Mouse (Mus musculus) hindbrain, embryonic 12.5 days (tissue): ENCODE data around the gene Sugct. TPM values are rescaled to one million over a fixed set of nuclear protein-coding genes. Genes with fewer than 3 reads are reported as not detected.

Experiments used
- ATAC-seq: fragments of 200-750 bp; cut with Nextera tagmentation; 2 replicates; pipeline ENCODE4 v1.8.0; 2017; ENCODE audit warnings: moderate TSS enrichment; ENCODE audit not compliant: low FRiP score
- H3K27ac ChIP-seq: fragments of 300-500 bp; sonication (generic); 2 replicates; pipeline ENCODE4 v1.5.1; 2016; ENCODE audit warnings: mild to moderate bottlenecking
- H3K27me3 ChIP-seq: fragments of 300-500 bp; sonication (generic); 2 replicates; pipeline ENCODE4 v1.6.1; 2016; ENCODE audit warnings: mild to moderate bottlenecking
- H3K36me3 ChIP-seq: fragments of 300-500 bp; sonication (generic); 2 replicates; pipeline ENCODE4 v1.6.1; 2016; ENCODE audit warnings: mild to moderate bottlenecking
- H3K4me1 ChIP-seq: fragments of 300-500 bp; sonication (generic); 2 replicates; pipeline ENCODE4 v1.6.1; 2016
- H3K4me2 ChIP-seq: fragments of 300-500 bp; sonication (generic); replicated peaks from 2 replicates; pipeline ENCODE4 v1.6.1; 2016; ENCODE audit warnings: mild to moderate bottlenecking
- H3K4me3 ChIP-seq: fragments of 300-500 bp; sonication (generic); 2 replicates; pipeline ENCODE4 v1.5.1; 2016; ENCODE audit warnings: mild to moderate bottlenecking
- H3K9ac ChIP-seq: fragments of 300-500 bp; sonication (generic); 2 replicates; pipeline ENCODE4 v1.6.1; 2016; ENCODE audit warnings: mild to moderate bottlenecking, moderate library complexity
- H3K9me3 ChIP-seq: fragments of 300-500 bp; sonication (generic); replicated peaks from 2 replicates; pipeline ENCODE4 v1.6.1; 2016; ENCODE audit warnings: mild to moderate bottlenecking
- whole genome bisulfite sequencing: fragments of 180-500 bp; shearing (Covaris S2); methylation state at CpG from one replicate; pipeline ENCODE4 v1.1.7; 2016; 5-methylcytosine and 5-hydroxymethylcytosine counted together
- polyA plus RNA-seq: library from polyadenylated mRNA; unstranded; fragments of >200 nt; fragmentation: Nextera tagmentation; extraction: Ambion mirVana; gene quantifications from 2 replicates; pipeline ENCODE4 v1.2.1, GENCODE M21; 2016

Sugct gene
- polyA plus RNA-seq, 1 experiment from 2014 or later, result 4.6 TPM

GRCm38 (mm10) chr13:16977743-16978142, 717.6 kb downstream of the Sugct start:
- Histone ChIP-seq H3K4me3 (no peak overlapping the region), H3K36me3 (no peaks in the 10 kb centered on the region), H3K9me3 (no peaks in the 10 kb centered on the region), H3K9ac (no peak overlapping the region), H3K4me1 (no peaks in the 10 kb centered on the region), H3K4me2 (no peak overlapping the region), H3K27me3 (no peaks in the 10 kb centered on the region), H3K27ac (no peak overlapping the region)
- WGBS, result 67% methylated on average over 6 of the region's 6 CpGs
- no peak for ATAC-seq

GRCm38 (mm10) chr13:16971277-16971676, 724.1 kb downstream of the Sugct start:
- H3K9me3 ChIP-seq, result no peaks in the 10 kb centered on the region
- 80% methylated on average over 2 of the region's 2 CpGs for WGBS
- no peaks in the 10 kb centered on the region for H3K4me1 ChIP-seq

GRCm38 (mm10) chr13:16968995-16969394, 726.4 kb downstream of the Sugct start:
- no peaks in the 10 kb centered on the region for H3K27me3 ChIP-seq

More at GRCm38 (mm10) chr13:16971277-16971676, 724.1 kb downstream of the Sugct start:
- Histone ChIP-seq H3K27ac (no peak overlapping the region), H3K4me3 (no peak overlapping the region), H3K9ac (no peak overlapping the region), H3K4me2 (no peak overlapping the region), H3K27me3 (no peaks in the 10 kb centered on the region), H3K36me3 (no peaks in the 10 kb centered on the region)
- ATAC-seq, result no peak

GRCm38 (mm10) chr13:16964823-16965475, 730.4 kb downstream of the Sugct start:
- no peaks in the 10 kb centered on the region for H3K27me3 ChIP-seq
- H3K4me1 ChIP-seq, result no peaks in the 10 kb centered on the region

More at GRCm38 (mm10) chr13:16968995-16969394, 726.4 kb downstream of the Sugct start:
- Histone ChIP-seq H3K4me3 (no peak overlapping the region), H3K27ac (no peak overlapping the region), H3K9me3 (no peaks in the 10 kb centered on the region), H3K4me1 (no peaks in the 10 kb centered on the region), H3K9ac (no peak overlapping the region), H3K36me3 (no peaks in the 10 kb centered on the region), H3K4me2 (no peak overlapping the region)
- WGBS, result 88% methylated on average over 5 of the region's 5 CpGs
- ATAC-seq, result no peak

GRCm38 (mm10) chr13:16952045-16952444, 743.3 kb downstream of the Sugct start:
- ATAC-seq, result no peak
- Histone ChIP-seq H3K4me1 (no peaks in the 10 kb centered on the region), H3K4me3 (no peak overlapping the region), H3K4me2 (no peak overlapping the region), H3K9ac (no peak overlapping the region), H3K27ac (no peak overlapping the region), H3K9me3 (no peaks in the 10 kb centered on the region), H3K36me3 (no peaks in the 10 kb centered on the region), H3K27me3 (no peaks in the 10 kb centered on the region)
- WGBS, result 72% methylated on average over 4 of the region's 4 CpGs

More at GRCm38 (mm10) chr13:16964823-16965475, 730.4 kb downstream of the Sugct start:
- Histone ChIP-seq H3K4me3 (no peak overlapping the region), H3K9ac (no peak overlapping the region), H3K27ac (no peak overlapping the region), H3K36me3 (no peaks in the 10 kb centered on the region), H3K9me3 (no peaks in the 10 kb centered on the region), H3K4me2 (no peak overlapping the region)
- WGBS, result 71% methylated on average over 4 of the region's 4 CpGs
- no peak for ATAC-seq

GRCm38 (mm10) chr13:16939466-16939811, 755.9 kb downstream of the Sugct start:
- H3K36me3 ChIP-seq, result no peaks in the 10 kb centered on the region
- no peak for ATAC-seq
- 90% methylated on average over 5 of the region's 5 CpGs for WGBS
- no peak overlapping the region for H3K4me3 ChIP-seq
- H3K27me3 ChIP-seq, result no peaks in the 10 kb centered on the region
- H3K9ac ChIP-seq, result no peak overlapping the region
- H3K4me1 ChIP-seq, result no peaks in the 10 kb centered on the region
- no peak overlapping the region for H3K27ac ChIP-seq
- no peak overlapping the region for H3K4me2 ChIP-seq
- H3K9me3 ChIP-seq, result no peaks in the 10 kb centered on the region

GRCm38 (mm10) chr13:16938552-16939465, 756.5 kb downstream of the Sugct start:
- Histone ChIP-seq H3K4me1 (no peaks in the 10 kb centered on the region), H3K4me2 (no peak overlapping the region), H3K27me3 (no peaks in the 10 kb centered on the region), H3K27ac (no peak overlapping the region), H3K9me3 (no peaks in the 10 kb centered on the region), H3K4me3 (no peak overlapping the region), H3K9ac (no peak overlapping the region), H3K36me3 (no peaks in the 10 kb centered on the region)
- WGBS, result 90% methylated on average over 12 of the region's 12 CpGs
- no peak for ATAC-seq

GRCm38 (mm10) chr13:16937422-16938202, 757.7 kb downstream of the Sugct start:
- H3K4me2 ChIP-seq, result no peak overlapping the region
- H3K27me3 ChIP-seq, result no peaks in the 10 kb centered on the region
- 84% methylated on average over 11 of the region's 11 CpGs for whole genome bisulfite sequencing
- H3K4me1 ChIP-seq, result no peaks in the 10 kb centered on the region
- H3K9me3 ChIP-seq, result no peaks in the 10 kb centered on the region
- H3K9ac ChIP-seq, result no peak overlapping the region
- ATAC-seq, result no peak
- H3K27ac ChIP-seq, result no peak overlapping the region
- no peaks in the 10 kb centered on the region for H3K36me3 ChIP-seq
- no peak overlapping the region for H3K4me3 ChIP-seq

- H3K4me3 ChIP-seq, result no peak overlapping the region
- no peaks in the 10 kb centered on the region for H3K9me3 ChIP-seq
- H3K9ac ChIP-seq, result no peak overlapping the region
- H3K27ac ChIP-seq, result no peak overlapping the region
- 81% methylated on average over 1 of the region's 1 CpGs for WGBS
- H3K4me1 ChIP-seq, result no peaks in the 10 kb centered on the region
- no peaks in the 10 kb centered on the region for H3K27me3 ChIP-seq
- H3K36me3 ChIP-seq, result no peaks in the 10 kb centered on the region
- H3K4me2 ChIP-seq, result no peak overlapping the region
- no peak for ATAC-seq
Measured at GRCm38 (mm10) chr13:16935029-16935428, 760.3 kb downstream of the Sugct start.

GRCm38 (mm10) chr13:16933600-16933999, 761.8 kb downstream of the Sugct start:
- no peaks in the 10 kb centered on the region for H3K27me3 ChIP-seq
- no peak overlapping the region for H3K27ac ChIP-seq
- no peak overlapping the region for H3K4me2 ChIP-seq
- no peaks in the 10 kb centered on the region for H3K9me3 ChIP-seq
- no peak overlapping the region for H3K9ac ChIP-seq
- H3K4me3 ChIP-seq, result no peak overlapping the region
- H3K36me3 ChIP-seq, result no peaks in the 10 kb centered on the region
- 81% methylated on average over 4 of the region's 4 CpGs for WGBS
- no peak for ATAC-seq
- H3K4me1 ChIP-seq, result no peaks in the 10 kb centered on the region

GRCm38 (mm10) chr13:16921305-16921704, 774.0 kb downstream of the Sugct start:
- 40% methylated on average over 4 of the region's 4 CpGs for WGBS
- no peak for ATAC-seq
- Histone ChIP-seq H3K4me3 (no peak overlapping the region), H3K27me3 (no peaks in the 10 kb centered on the region), H3K9ac (no peak overlapping the region), H3K4me1 (no peaks in the 10 kb centered on the region), H3K36me3 (no peaks in the 10 kb centered on the region), H3K27ac (no peak overlapping the region), H3K9me3 (no peaks in the 10 kb centered on the region), H3K4me2 (no peak overlapping the region)

GRCm38 (mm10) chr13:16915697-16916096, 779.7 kb downstream of the Sugct start:
- Histone ChIP-seq H3K4me2 (no peak overlapping the region), H3K4me1 (no peaks in the 10 kb centered on the region), H3K4me3 (no peak overlapping the region), H3K9me3 (no peaks in the 10 kb centered on the region), H3K27me3 (no peaks in the 10 kb centered on the region), H3K27ac (no peak overlapping the region), H3K9ac (no peak overlapping the region), H3K36me3 (no peaks in the 10 kb centered on the region)
- no peak for ATAC-seq
